Mouse (Mus musculus): ENCODE results near the gene Ammecr1.

Gene Ammecr1

GRCm38 (mm10) chrX:142829866-142830470, 136.6 kb downstream of the Ammecr1 start:
- DNase-seq (ENCODE audit: low read depth, low spot score), result no peak

- DNase-seq (ENCODE audit: low read depth, low spot score), result no peak
These were observed 137.3 kb downstream of the Ammecr1 start for GRCm38 (mm10) chrX:142829267-142829666.

GRCm38 (mm10) chrX:142828184-142828908, 138.2 kb downstream of the Ammecr1 start:
- no peak for DNase-seq (ENCODE audit: low read depth, low spot score)

- peak; percentile 29 for DNase-seq (ENCODE audit: low read depth, low spot score)
These were observed 138.9 kb downstream of the Ammecr1 start for GRCm38 (mm10) chrX:142827644-142828043.

- DNase-seq (ENCODE audit: low read depth, low spot score), result no peak
These were observed 141.2 kb downstream of the Ammecr1 start for GRCm38 (mm10) chrX:142825309-142825708.

GRCm38 (mm10) chrX:142821846-142822245, 144.7 kb downstream of the Ammecr1 start:
- peak; percentile 46 for DNase-seq (ENCODE audit: low read depth, low spot score)

- DNase-seq (ENCODE audit: low read depth, low spot score), result no peak
These were observed 145.3 kb downstream of the Ammecr1 start for GRCm38 (mm10) chrX:142821239-142821638.

GRCm38 (mm10) chrX:142818057-142818682, 148.4 kb downstream of the Ammecr1 start:
- DNase-seq (ENCODE audit: low read depth, low spot score), result peak; percentile 70

GRCm38 (mm10) chrX:142813146-142813545, 153.4 kb downstream of the Ammecr1 start:
- peak; percentile 56 for DNase-seq (ENCODE audit: low read depth, low spot score)

- DNase-seq (ENCODE audit: low read depth, low spot score), result peak; percentile 69
These were observed 158.1 kb downstream of the Ammecr1 start for GRCm38 (mm10) chrX:142808411-142808810.

- no peak for DNase-seq (ENCODE audit: low read depth, low spot score)
These were observed 159.9 kb downstream of the Ammecr1 start for GRCm38 (mm10) chrX:142806620-142807061.

- no peak for DNase-seq (ENCODE audit: low read depth, low spot score)
These were observed 160.4 kb downstream of the Ammecr1 start for GRCm38 (mm10) chrX:142806126-142806525.

GRCm38 (mm10) chrX:142804596-142804995, 161.9 kb downstream of the Ammecr1 start:
- no peak for DNase-seq (ENCODE audit: low read depth, low spot score)

All from CD4-positive, CD25-positive, alpha-beta regulatory T cell, adult 2 months (primary cell).